Mouse (Mus musculus): ENCODE measurements around the gene Ptchd3.

DNA sequence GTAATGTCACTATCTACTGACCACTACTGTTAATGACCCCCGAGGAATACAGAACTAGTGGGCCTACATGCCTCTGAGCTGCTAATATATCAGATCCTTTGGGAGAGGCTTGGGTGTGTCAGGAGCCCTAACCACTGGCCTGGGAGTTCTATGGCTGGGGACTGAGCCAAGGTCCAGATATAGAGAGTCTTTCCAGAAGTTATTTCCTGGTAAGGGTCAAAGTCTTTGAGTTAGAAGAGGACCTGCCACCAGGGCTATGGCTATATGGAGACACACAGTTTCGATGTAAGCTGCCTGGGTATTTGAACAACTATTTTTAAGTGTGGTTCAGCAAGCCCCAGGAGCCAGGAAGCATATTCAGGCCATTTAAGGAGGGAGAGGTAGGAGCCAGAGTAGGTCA, 31.5 kb upstream of the Ptchd3 start:
- no peak for TF ChIP-seq CTCF (IDR thresholded peaks at IDR 0.05; ENCODE audit: borderline replicate concordance, insufficient read depth, low read length)
- no peak for TF ChIP-seq POLR2A (IDR thresholded peaks at IDR 0.05; ENCODE audit: low read depth, low read length)
